Mouse (Mus musculus): ENCODE data around the gene Creld2.
A peak's percentile ranks its signal among the peaks of the same experiment; 100 is the strongest.

Creld2 gene

GRCm38 (mm10) chr15:88851507-88852149 is 32.2 kb downstream of the Creld2 start:
- DNase-seq (ENCODE audit: low spot score): no peak

GRCm38 (mm10) chr15:88853106-88853505 is 33.7 kb downstream of the Creld2 start:
- DNase-seq (ENCODE audit: low spot score): no peak

GRCm38 (mm10) chr15:88854119-88854968 is 34.9 kb downstream of the Creld2 start:
- DNase-seq (ENCODE audit: low spot score): no peak

GRCm38 (mm10) chr15:88854969-88855830 is 35.8 kb downstream of the Creld2 start:
- DNase-seq (ENCODE audit: low spot score): no peak

GRCm38 (mm10) chr15:88855896-88856417 is 36.5 kb downstream of the Creld2 start:
- DNase-seq (ENCODE audit: low spot score): no peak

GRCm38 (mm10) chr15:88856613-88857012 is 37.2 kb downstream of the Creld2 start:
- DNase-seq (ENCODE audit: low spot score): no peak

- no peak for DNase-seq (ENCODE audit: low spot score)
Observed at GRCm38 (mm10) chr15:88857361-88857760, 37.9 kb downstream of the Creld2 start.

- no peak for DNase-seq (ENCODE audit: low spot score)
Observed at GRCm38 (mm10) chr15:88858141-88858541, 38.7 kb downstream of the Creld2 start.

- DNase-seq (ENCODE audit: low spot score): no peak
Observed at GRCm38 (mm10) chr15:88858707-88859106, 39.3 kb downstream of the Creld2 start.

- no peak for DNase-seq (ENCODE audit: low spot score)
Observed at GRCm38 (mm10) chr15:88859206-88859970, 39.9 kb downstream of the Creld2 start.

GRCm38 (mm10) chr15:88860781-88861180 is 41.3 kb downstream of the Creld2 start:
- no peak for DNase-seq (ENCODE audit: low spot score)

- peak; percentile 98 for DNase-seq (ENCODE audit: low spot score)
Observed at GRCm38 (mm10) chr15:88861772-88862622, 42.6 kb downstream of the Creld2 start, which contains the start of gene Pim3. Gene Pim3 (plus strand): TSS chr15:88862186.

GRCm38 (mm10) chr15:88862881-88863694 is 43.6 kb downstream of the Creld2 start:
- DNase-seq (ENCODE audit: low spot score): no peak

GRCm38 (mm10) chr15:88863695-88864231 is 44.3 kb downstream of the Creld2 start:
- DNase-seq (ENCODE audit: low spot score): peak; percentile 86

GRCm38 (mm10) chr15:88864270-88865030 is 45.0 kb downstream of the Creld2 start:
- no peak for DNase-seq (ENCODE audit: low spot score)

- DNase-seq (ENCODE audit: low spot score): no peak
Observed at GRCm38 (mm10) chr15:88865061-88865460, 45.6 kb downstream of the Creld2 start.

GRCm38 (mm10) chr15:88865888-88866695 is 46.6 kb downstream of the Creld2 start:
- DNase-seq (ENCODE audit: low spot score): no peak

Measured in left cerebral cortex, adult 11 months (tissue).